Mouse (Mus musculus): ENCODE data around the gene Gng7. TPM values are rescaled to one million over a fixed set of nuclear protein-coding genes. Genes with fewer than 3 reads are reported as not detected.

Gene Gng7
- polyA plus RNA-seq, 1 experiment from 2014 or later, result 1.4 TPM

- peaks cover 4 to 12% of the 10 kb centered on the region in 2 experiments; a peak in 3 of 4 replicates for H3K4me1 ChIP-seq (ENCODE audit: control insufficient read depth in 2 of 2, insufficient read depth in 2 of 2, low read length in 2 of 2)
- peak within 1 kb of the TSS in 1 of 2 experiments; percentile 16; a peak in 1 of 4 replicates for H3K4me3 ChIP-seq (ENCODE audit: control insufficient read depth in 1 of 2, insufficient read depth in 1 of 2, low read depth in 1 of 2, low read length in 2 of 2)
- H3K9ac ChIP-seq (ENCODE audit: low read length), result no peak within 1 kb of the TSS
- peaks cover 45% of the 10 kb centered on the region for H3K27me3 ChIP-seq (ENCODE audit: control insufficient read depth, insufficient read depth, low read length)
- peaks cover 6% of the 10 kb centered on the region for H3K36me3 ChIP-seq (ENCODE audit: control insufficient read depth, insufficient read depth, low read length)
- H3K27ac ChIP-seq (replicated peaks in 1 of 2; ENCODE audit: control insufficient read depth in 1 of 2, insufficient read depth in 1 of 2, low read depth in 2 of 2, low read length in 2 of 2), result no peak within 1 kb of the TSS
- ATAC-seq (ENCODE audit: insufficient number of reproducible peaks, insufficient read depth, low FRiP score, low read depth), result no peak
- WGBS, result 46% methylated on average over 12 of the region's 12 CpGs
- peak within 1 kb of the TSS; percentile 49 for H3K4me2 ChIP-seq (ENCODE audit: low read length)
- no peaks in the 10 kb centered on the region for H3K9me3 ChIP-seq (ENCODE audit: control insufficient read depth, low read length)
These were observed 11.0 kb upstream of the Gng7 start, which contains the start of gene Diras1 for GRCm38 (mm10) chr10:81025639-81026275. Gene Diras1 (minus strand): TSS chr10:81025662.

- Histone ChIP-seq H3K4me1 (ENCODE audit: control insufficient read depth in 2 of 2, insufficient read depth in 2 of 2, low read length in 2 of 2) (peaks cover 4 to 12% of the 10 kb centered on the region in 2 experiments; a peak in 3 of 4 replicates), H3K36me3 (ENCODE audit: control insufficient read depth, insufficient read depth, low read length) (0 out of 2 replicates have a peak, but pooled peaks cover under 1% of the 10 kb centered on the region), H3K4me2 (ENCODE audit: low read length) (peak overlapping the region; percentile 49), H3K27me3 (ENCODE audit: control insufficient read depth, insufficient read depth, low read length) (peaks cover 45% of the 10 kb centered on the region), H3K9ac (ENCODE audit: low read length) (no peak overlapping the region), H3K4me3 (ENCODE audit: control insufficient read depth in 1 of 2, insufficient read depth in 1 of 2, low read depth in 1 of 2, low read length in 2 of 2) (peak overlapping the region in 1 of 2 experiments; percentile 16; a peak in 1 of 4 replicates), H3K27ac (replicated peaks in 1 of 2; ENCODE audit: control insufficient read depth in 1 of 2, insufficient read depth in 1 of 2, low read depth in 2 of 2, low read length in 2 of 2) (no peak overlapping the region), H3K9me3 (ENCODE audit: control insufficient read depth, low read length) (no peaks in the 10 kb centered on the region)
- WGBS, result under 1% methylated on average over 36 of the region's 43 CpGs
- no peak for ATAC-seq (ENCODE audit: insufficient number of reproducible peaks, insufficient read depth, low FRiP score, low read depth)
These were observed 10.4 kb upstream of the Gng7 start for GRCm38 (mm10) chr10:81025047-81025621.

- no peak overlapping the region for H3K27ac ChIP-seq (replicated peaks in 1 of 2; ENCODE audit: control insufficient read depth in 1 of 2, insufficient read depth in 1 of 2, low read depth in 2 of 2, low read length in 2 of 2)
- no peak overlapping the region for H3K9ac ChIP-seq (ENCODE audit: low read length)
- ATAC-seq (ENCODE audit: insufficient number of reproducible peaks, insufficient read depth, low FRiP score, low read depth), result no peak
- H3K9me3 ChIP-seq (ENCODE audit: control insufficient read depth, low read length), result no peaks in the 10 kb centered on the region
- no peaks in the 10 kb centered on the region for H3K36me3 ChIP-seq (ENCODE audit: control insufficient read depth, insufficient read depth, low read length)
- H3K27me3 ChIP-seq (ENCODE audit: control insufficient read depth, insufficient read depth, low read length), result peaks cover 45% of the 10 kb centered on the region
- 63% methylated on average over 5 of the region's 5 CpGs for WGBS
- no peak overlapping the region for H3K4me3 ChIP-seq (ENCODE audit: control insufficient read depth in 1 of 2, insufficient read depth in 1 of 2, low read depth in 1 of 2, low read length in 2 of 2)
- H3K4me1 ChIP-seq (ENCODE audit: control insufficient read depth in 2 of 2, insufficient read depth in 2 of 2, low read length in 2 of 2), result peaks cover 4 to 12% of the 10 kb centered on the region in 2 experiments; a peak in 3 of 4 replicates
- no peak overlapping the region for H3K4me2 ChIP-seq (ENCODE audit: low read length)
These were observed 9.7 kb upstream of the Gng7 start for GRCm38 (mm10) chr10:81024346-81024937.

- Histone ChIP-seq H3K27me3 (ENCODE audit: control insufficient read depth, insufficient read depth, low read length) (peaks cover 45% of the 10 kb centered on the region), H3K9me3 (ENCODE audit: control insufficient read depth, low read length) (no peaks in the 10 kb centered on the region), H3K4me1 (ENCODE audit: control insufficient read depth in 2 of 2, insufficient read depth in 2 of 2, low read length in 2 of 2) (peaks cover 4 to 12% of the 10 kb centered on the region in 2 experiments; a peak in 3 of 4 replicates), H3K4me2 (ENCODE audit: low read length) (no peak overlapping the region), H3K27ac (replicated peaks in 1 of 2; ENCODE audit: control insufficient read depth in 1 of 2, insufficient read depth in 1 of 2, low read depth in 2 of 2, low read length in 2 of 2) (no peak overlapping the region), H3K4me3 (ENCODE audit: control insufficient read depth in 1 of 2, insufficient read depth in 1 of 2, low read depth in 1 of 2, low read length in 2 of 2) (no peak overlapping the region), H3K9ac (ENCODE audit: low read length) (no peak overlapping the region), H3K36me3 (ENCODE audit: control insufficient read depth, insufficient read depth, low read length) (no peaks in the 10 kb centered on the region)
- ATAC-seq (ENCODE audit: insufficient number of reproducible peaks, insufficient read depth, low FRiP score, low read depth), result no peak
- 59% methylated on average over 8 of the region's 8 CpGs for WGBS
These were observed 8.0 kb upstream of the Gng7 start for GRCm38 (mm10) chr10:81022744-81023143.

- Histone ChIP-seq H3K4me3 (ENCODE audit: control insufficient read depth in 1 of 2, insufficient read depth in 1 of 2, low read depth in 1 of 2, low read length in 2 of 2) (no peak overlapping the region), H3K36me3 (ENCODE audit: control insufficient read depth, insufficient read depth, low read length) (no peaks in the 10 kb centered on the region), H3K27me3 (ENCODE audit: control insufficient read depth, insufficient read depth, low read length) (peaks cover 45% of the 10 kb centered on the region), H3K9ac (ENCODE audit: low read length) (no peak overlapping the region), H3K4me2 (ENCODE audit: low read length) (no peak overlapping the region), H3K27ac (replicated peaks in 1 of 2; ENCODE audit: control insufficient read depth in 1 of 2, insufficient read depth in 1 of 2, low read depth in 2 of 2, low read length in 2 of 2) (no peak overlapping the region), H3K4me1 (ENCODE audit: control insufficient read depth in 2 of 2, insufficient read depth in 2 of 2, low read length in 2 of 2) (peaks cover 0 to 4% of the 10 kb centered on the region in 2 experiments; a peak in 1 of 4 replicates), H3K9me3 (ENCODE audit: control insufficient read depth, low read length) (no peaks in the 10 kb centered on the region)
- ATAC-seq (ENCODE audit: insufficient number of reproducible peaks, insufficient read depth, low FRiP score, low read depth), result no peak
- WGBS, result 9% methylated on average over 23 of the region's 26 CpGs
These were observed 6.9 kb upstream of the Gng7 start for GRCm38 (mm10) chr10:81021547-81022110.

GRCm38 (mm10) chr10:81020207-81020606, 5.5 kb upstream of the Gng7 start:
- 35% methylated on average over 2 of the region's 2 CpGs for WGBS
- H3K4me2 ChIP-seq (ENCODE audit: low read length), result no peak overlapping the region
- no peak overlapping the region for H3K9ac ChIP-seq (ENCODE audit: low read length)
- H3K4me1 ChIP-seq (ENCODE audit: control insufficient read depth in 2 of 2, insufficient read depth in 2 of 2, low read length in 2 of 2), result peaks cover 0 to 2% of the 10 kb centered on the region in 2 experiments; a peak in 1 of 4 replicates
- H3K27ac ChIP-seq (replicated peaks in 1 of 2; ENCODE audit: control insufficient read depth in 1 of 2, insufficient read depth in 1 of 2, low read depth in 2 of 2, low read length in 2 of 2), result no peak overlapping the region
- H3K27me3 ChIP-seq (ENCODE audit: control insufficient read depth, insufficient read depth, low read length), result peaks cover 37% of the 10 kb centered on the region
- H3K4me3 ChIP-seq (ENCODE audit: control insufficient read depth in 1 of 2, insufficient read depth in 1 of 2, low read depth in 1 of 2, low read length in 2 of 2), result no peak overlapping the region
- H3K9me3 ChIP-seq (ENCODE audit: control insufficient read depth, low read length), result no peaks in the 10 kb centered on the region
- ATAC-seq (ENCODE audit: insufficient number of reproducible peaks, insufficient read depth, low FRiP score, low read depth), result no peak
- H3K36me3 ChIP-seq (ENCODE audit: control insufficient read depth, insufficient read depth, low read length), result no peaks in the 10 kb centered on the region

- Histone ChIP-seq H3K4me1 (ENCODE audit: control insufficient read depth in 2 of 2, insufficient read depth in 2 of 2, low read length in 2 of 2) (no peaks in the 10 kb centered on the region; a peak in 1 of 4 replicates), H3K9ac (ENCODE audit: low read length) (no peak overlapping the region), H3K36me3 (ENCODE audit: control insufficient read depth, insufficient read depth, low read length) (no peaks in the 10 kb centered on the region), H3K4me2 (ENCODE audit: low read length) (no peak overlapping the region), H3K27me3 (ENCODE audit: control insufficient read depth, insufficient read depth, low read length) (peaks cover 32% of the 10 kb centered on the region), H3K4me3 (ENCODE audit: control insufficient read depth in 1 of 2, insufficient read depth in 1 of 2, low read depth in 1 of 2, low read length in 2 of 2) (no peak overlapping the region), H3K27ac (replicated peaks in 1 of 2; ENCODE audit: control insufficient read depth in 1 of 2, insufficient read depth in 1 of 2, low read depth in 2 of 2, low read length in 2 of 2) (no peak overlapping the region), H3K9me3 (ENCODE audit: control insufficient read depth, low read length) (no peaks in the 10 kb centered on the region)
- 57% methylated on average over 6 of the region's 6 CpGs for WGBS
- ATAC-seq (ENCODE audit: insufficient number of reproducible peaks, insufficient read depth, low FRiP score, low read depth), result no peak
These were observed 4.9 kb upstream of the Gng7 start for GRCm38 (mm10) chr10:81019687-81020086.
